Mouse (Mus musculus) bone marrow macrophage, adult 2 months (primary cell): ENCODE data around the gene Ccdc24.

Source experiments
- CTCF ChIP-seq: IDR thresholded peaks from 2 replicates; pipeline ENCODE4 v1.5.1; 2012; ENCODE audit warnings: low read depth, mild to moderate bottlenecking, low read length, moderate library complexity
- POLR2A ChIP-seq: IDR thresholded peaks from 2 replicates; pipeline ENCODE4 v1.6.1; 2012; ENCODE audit warnings: mild to moderate bottlenecking, low read depth, low read length, borderline replicate concordance

GRCm38 (mm10) chr4:117904761-117905160 is 32.4 kb upstream of the Ccdc24 start:
- no peak for TF ChIP-seq POLR2A
- TF ChIP-seq CTCF = no peak
